Mouse (Mus musculus) left cerebral cortex, postnatal 36 days (tissue): Measurements from ENCODE around the gene Rpl35. TPM values are rescaled to one million over a fixed set of nuclear protein-coding genes. Genes with fewer than 3 reads are reported as not detected.

Experiments
- DNase-seq, 2 experiments: peaks; one replicate each; pipeline ENCODE4 v3.0.0; 2021 to 2022; ENCODE audit warnings: low spot score in 2 of 2, mixed read lengths in 1 of 2
- intact Hi-C: fragments of 180-260 bp; cut with DNase I; formaldehyde crosslinking; loops from one replicate; pipeline ENCODE4 v1.15.1; 2025
- total RNA-seq, 2 experiments: library from RNA; stranded (reverse); gene quantifications; 2 replicates each; pipeline ENCODE4 v1.2.3; 2021

Gene Rpl35
- total RNA-seq, 2 experiments from 2014 or later = 224 to 255 TPM

GRCm38 (mm10) chr2:38999910-39000586 is 5.4 kb downstream of the Rpl35 start:
- no peak for DNase-seq
- intact Hi-C loops = loop anchor here (10.0 kb wide), 1 partner anchor 355 kb away; the partner anchor contains the start of gene Psmb7

DNA sequence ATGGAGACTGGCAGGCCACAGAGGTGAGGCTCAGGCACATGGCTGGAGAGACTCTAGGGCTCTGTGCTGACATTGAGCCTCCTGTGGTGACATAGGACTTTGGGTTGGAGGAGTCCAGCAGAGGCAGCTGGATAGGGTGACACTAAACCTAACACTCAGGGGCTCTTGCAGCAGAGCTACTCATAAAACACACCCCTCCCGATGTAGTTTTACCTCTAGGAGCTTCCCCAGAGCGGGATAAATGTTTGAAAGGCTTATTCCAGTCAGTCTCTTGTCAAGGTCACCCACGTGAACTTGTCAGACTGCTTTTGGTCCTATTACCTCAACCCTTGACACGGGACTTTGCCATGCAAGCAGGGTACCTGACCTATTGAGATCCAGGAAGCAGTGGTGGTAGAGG is 6.0 kb downstream of the Rpl35 start:
- DNase-seq = no peak
- intact Hi-C loops = no loop called here

- intact Hi-C loops = loop anchor here (1.0 kb wide), 1 partner anchor 71 kb away; no protein-coding TSS in a partner anchor
- DNase-seq = peak; percentile 88 to 90
These were observed 7.7 kb downstream of the Rpl35 start, which contains the start of gene Wdr38 for GRCm38 (mm10) chr2:38997386-38998374. Wdr38 (plus strand) TSS chr2:38997476.

- intact Hi-C loops = no loop called here
- no peak for DNase-seq
These were observed 13.0 kb downstream of the Rpl35 start for GRCm38 (mm10) chr2:38992452-38992851.

DNA sequence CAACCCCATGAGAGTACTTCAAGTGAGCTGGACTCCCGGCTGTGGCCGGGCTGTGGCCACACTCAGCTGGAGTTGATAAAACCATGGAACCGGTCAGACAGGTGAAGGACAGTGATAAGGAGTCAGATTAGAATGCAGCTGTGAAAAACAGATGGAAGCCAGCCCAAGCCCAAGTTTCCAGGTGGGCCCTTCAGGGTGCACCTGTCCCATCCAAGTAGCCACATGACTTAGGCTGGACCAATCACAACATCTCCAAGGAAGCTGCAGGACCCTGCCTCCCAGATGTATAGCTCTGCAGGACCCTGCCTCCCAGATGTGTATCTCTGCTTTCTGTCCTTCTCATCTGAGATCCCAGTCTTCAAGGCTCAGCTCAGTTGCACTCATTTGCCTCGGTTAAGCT is 13.4 kb downstream of the Rpl35 start:
- DNase-seq = no peak
- intact Hi-C loops = no loop called here

- DNase-seq = no peak
- intact Hi-C loops = no loop called here
These were observed 16.5 kb downstream of the Rpl35 start for GRCm38 (mm10) chr2:38988929-38989328.

DNA sequence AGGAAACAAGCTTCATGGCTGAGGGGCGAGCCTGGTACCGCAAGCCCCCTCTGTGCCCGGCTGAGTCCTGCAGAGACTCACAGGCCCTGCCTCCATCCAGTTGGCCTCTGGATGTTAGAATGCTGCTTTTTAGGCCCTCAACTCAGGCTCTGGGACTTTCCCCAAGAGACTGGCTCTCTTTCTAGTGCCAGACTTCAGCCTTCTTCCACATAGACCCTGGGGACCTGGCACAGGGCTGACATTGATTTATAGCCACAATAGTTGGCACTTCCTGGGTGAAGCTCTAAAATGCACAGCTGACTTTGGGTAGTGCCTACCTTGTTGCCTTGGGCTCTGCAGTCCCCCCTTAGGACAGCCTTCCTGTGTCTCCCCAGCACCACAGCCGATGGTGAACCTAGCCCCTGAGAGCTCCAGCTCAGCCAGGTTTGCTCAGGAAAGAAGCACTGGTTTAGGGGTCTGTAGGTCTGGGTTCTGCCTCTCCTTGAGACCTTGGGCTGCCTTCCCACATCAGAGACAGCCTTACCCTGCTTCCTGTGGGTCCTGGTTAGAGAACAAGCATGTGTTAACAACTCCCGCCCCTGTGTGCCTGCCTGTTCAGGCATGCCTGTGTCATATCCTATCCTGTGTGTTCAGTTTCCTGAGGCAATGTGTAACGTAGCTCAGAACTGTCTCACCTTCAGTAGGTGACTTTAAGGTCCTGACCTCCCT is 17.5 kb downstream of the Rpl35 start:
- DNase-seq = no peak
- intact Hi-C loops = no loop called here

GRCm38 (mm10) chr2:38987371-38987770 is 18.1 kb downstream of the Rpl35 start:
- intact Hi-C loops = no loop called here
- DNase-seq = no peak

GRCm38 (mm10) chr2:38986580-38986979 is 18.8 kb downstream of the Rpl35 start:
- DNase-seq = no peak
- intact Hi-C loops = no loop called here

DNA sequence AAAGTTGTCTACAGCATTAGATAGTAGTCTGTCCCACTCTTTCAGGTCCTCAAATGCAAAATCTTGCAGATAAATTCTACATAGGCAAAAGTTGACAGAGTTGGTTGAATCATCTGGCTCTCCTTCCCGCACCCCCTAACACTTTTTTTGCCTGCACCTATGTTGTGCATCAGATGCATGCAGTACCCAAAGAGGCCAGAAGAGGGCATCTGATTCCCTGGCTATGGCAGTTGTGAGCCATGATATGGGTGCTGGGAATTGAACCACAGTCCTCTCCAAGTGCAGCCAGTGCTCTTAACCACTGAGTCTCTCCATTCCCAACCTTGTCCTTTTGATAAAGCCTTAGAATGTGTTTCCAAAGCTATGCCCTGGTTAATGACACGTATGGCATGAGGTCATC is 22.0 kb downstream of the Rpl35 start:
- DNase-seq = no peak
- intact Hi-C loops = no loop called here

DNA sequence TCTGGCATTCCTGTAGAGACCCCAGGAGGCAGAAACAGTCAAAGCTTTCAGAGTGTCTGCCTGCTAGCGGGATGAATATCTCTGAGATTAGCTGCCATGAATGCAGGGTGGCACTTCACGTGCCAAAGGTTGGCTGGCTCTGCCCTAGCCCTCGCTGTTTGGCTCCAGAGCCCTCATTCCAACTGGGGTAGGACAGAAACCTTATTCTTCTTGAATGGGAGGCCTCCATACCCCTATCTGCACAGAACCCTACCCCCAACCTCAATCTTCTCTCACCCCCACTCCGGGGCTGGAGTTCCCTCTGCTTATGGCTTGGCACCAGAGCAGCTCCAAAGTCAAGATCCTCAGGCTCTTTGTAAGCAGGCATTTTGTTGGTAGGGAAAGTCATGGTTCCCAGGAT is 27.6 kb downstream of the Rpl35 start:
- DNase-seq = no peak
- intact Hi-C loops = no loop called here

DNA sequence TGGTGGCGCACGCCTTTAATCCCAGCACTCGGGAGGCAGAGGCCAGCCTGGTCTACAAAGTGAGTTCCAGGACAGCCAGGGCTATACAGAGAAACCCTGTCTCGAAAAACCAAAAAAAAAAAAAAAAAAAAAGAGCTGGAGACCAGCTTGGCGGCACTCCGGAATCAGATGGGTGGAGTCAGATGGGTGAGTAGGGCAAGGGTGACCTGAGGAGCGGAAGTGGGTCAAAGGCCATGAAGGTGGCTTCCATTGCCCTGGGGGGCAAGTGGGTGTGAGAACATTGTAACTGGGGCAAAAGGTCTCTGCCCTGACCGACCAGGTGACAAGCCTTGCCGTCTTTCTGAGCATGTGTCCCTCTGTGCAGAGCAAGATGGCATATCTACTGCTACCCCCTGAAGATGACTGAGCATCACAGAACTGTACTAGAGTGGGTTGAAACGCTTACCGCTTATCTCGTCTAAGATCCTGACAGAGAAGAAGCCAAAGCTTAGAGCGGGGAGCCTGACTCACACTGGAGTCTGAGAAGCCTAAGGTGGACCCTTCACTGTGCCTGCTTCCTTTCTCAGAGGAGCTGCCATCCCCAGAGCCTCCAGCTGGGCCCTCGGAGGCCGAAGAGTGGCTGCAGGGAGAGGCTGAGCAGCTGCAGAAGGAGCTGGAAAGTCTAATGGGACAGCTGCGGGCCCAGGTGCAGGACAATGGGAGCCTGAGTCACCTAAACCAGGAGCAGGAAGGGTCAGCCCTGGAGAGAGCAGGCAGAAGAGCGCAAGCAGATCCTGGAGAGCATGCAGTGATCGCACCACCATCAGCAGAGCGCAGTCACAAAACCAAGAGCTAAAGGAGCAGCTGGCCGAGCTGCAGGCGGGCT is 29.3 kb downstream of the Rpl35 start:
- intact Hi-C loops = no loop called here

DNA sequence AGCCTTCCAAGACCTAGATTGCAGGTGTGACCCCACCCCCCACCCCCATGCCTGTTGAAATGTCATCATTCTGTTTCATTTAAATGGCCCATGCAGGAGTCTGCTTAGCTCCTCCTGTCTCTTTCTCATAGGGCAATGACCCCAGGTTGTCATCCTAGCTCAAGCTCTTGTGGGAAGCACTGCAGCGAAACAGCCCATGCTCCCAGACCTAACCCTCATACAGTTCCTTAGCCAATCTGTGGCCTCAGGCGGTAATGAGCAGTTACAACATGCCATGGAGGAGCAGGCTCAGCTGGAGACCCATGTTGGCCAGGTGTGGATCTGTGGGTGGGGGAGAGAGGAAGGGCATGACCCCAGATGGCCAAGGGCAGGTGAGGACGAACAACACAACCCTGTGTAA is 30.2 kb downstream of the Rpl35 start:
- intact Hi-C loops = no loop called here

More for the DNA sequence above, 29.3 kb downstream of the Rpl35 start:
- no peak for DNase-seq

DNA sequence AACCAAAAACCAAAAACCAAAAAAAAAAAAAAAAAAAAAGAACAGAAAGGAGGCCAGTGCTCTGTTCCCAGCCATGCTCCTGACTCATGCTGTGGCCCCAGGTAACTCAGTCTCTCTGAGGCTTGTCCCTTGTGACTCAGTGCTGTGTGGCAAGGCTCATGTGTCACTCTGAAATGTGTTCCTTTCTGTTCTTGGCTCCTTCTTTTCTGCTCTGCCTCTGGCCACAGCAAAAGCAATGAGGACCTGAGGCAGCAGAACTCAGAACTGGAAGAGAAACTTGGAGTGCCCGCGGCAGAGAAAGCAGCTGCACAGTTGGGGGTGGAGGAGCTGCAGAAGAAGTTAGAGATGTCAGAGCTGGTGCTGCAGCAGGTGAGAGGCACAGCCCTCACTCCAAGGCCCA is 31.3 kb downstream of the Rpl35 start:
- no peak for DNase-seq
- intact Hi-C loops = no loop called here

More for the DNA sequence above, 30.2 kb downstream of the Rpl35 start:
- DNase-seq = no peak

DNA sequence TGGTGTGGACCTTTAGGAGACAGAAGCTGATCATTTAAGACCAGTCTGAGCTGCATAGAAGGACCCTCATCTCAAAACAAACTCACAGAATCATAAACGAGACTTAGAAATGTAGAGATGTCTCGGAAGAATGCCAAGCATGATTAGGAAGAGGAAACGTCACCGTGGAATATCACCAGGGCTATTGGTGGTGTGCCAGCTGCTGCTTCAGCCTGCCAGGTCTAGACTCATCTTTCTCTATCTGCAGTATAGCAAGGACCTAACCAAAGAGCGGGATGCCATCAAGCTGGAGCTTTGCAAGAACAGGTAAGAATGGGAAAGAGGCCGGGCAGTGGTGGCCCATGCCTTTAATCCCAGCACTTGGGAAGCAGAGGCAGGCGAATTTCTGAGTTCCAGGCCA is 31.7 kb downstream of the Rpl35 start:
- intact Hi-C loops = no loop called here
- no peak for DNase-seq

DNA sequence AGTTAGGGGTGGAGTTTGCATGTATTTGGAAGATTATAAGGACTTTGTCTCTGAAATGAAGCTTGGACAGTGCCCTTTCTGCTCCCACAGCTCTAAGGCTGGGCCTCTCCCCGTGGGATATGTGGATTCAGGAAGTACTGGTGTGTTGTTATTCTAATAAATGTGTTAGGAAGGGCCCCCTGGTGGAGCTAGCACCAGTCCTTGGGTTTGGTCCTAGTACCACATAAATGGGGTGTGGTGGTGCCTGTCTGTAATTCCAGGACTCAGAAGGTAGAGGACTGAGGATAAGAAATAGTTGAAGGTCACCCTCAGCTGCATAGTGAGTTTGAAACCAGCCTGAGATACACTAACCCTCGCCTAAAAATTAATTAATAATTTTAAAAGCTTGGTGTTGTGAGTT is 32.2 kb downstream of the Rpl35 start:
- no peak for DNase-seq
- intact Hi-C loops = no loop called here

DNA sequence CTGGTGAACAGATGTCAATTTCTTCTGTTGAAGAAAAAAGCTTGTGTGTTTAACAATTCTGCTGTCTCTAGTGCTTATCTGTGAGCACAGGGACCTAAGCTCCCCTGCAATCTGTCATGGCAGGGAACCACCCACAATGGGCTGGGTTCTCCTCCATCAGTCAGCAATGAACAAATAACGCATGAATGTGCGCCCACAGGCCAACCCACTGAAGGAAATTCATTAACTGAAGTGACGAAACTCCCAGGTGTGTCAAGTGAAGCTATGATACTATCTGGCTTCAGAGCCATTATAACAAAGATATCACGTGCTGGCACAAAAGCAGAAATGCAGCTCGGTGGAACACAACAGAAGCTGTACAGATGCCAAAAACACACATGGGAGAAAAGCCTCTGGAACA is 35.4 kb downstream of the Rpl35 start:
- intact Hi-C loops = no loop called here
- no peak for DNase-seq

DNA sequence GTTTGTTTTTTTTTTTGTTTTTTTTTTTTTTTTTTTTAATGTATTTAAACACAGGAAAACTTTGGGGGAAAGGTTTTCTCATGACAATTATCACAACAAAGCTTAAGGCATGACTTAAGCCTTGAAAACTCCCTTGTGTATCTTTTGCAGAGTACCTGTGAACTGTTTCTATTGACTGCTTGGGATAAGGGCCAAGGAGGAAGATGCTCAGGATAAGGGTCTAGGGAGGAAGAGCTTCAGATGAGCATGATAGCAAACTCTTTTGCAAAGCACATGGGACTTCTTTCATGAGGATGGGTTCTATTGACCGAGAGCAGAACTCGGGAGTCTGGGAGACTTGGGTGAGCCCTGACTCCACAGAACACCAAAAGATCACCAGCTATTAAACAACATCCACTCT is 35.8 kb downstream of the Rpl35 start:
- DNase-seq = no peak
- intact Hi-C loops = no loop called here

DNA sequence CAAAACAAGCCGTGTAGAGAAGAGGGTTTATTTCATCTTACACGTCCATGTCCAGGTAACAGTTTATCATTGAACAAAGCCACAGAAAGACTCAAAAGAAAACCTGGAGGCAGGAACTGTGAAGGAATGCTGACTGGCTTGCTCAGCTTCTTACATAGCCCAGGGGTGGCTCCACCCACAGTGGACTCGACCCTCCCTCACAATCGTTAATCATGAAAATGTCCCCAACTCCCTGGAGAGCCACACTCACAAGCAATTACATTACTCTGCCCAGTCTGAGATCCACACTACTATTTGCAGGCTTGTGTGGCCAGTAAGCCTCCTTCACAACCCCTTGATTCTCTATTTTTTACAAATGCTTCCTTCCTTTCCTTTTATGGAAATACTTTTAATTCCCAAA is 41.2 kb downstream of the Rpl35 start:
- intact Hi-C loops = no loop called here
- DNase-seq = no peak
